Mouse (Mus musculus) thymus, postnatal 36 days (tissue): ENCODE results near the gene Etv6.

Source experiments
- DNase-seq, 2 experiments: peaks; one replicate each; pipeline ENCODE4 v3.0.0; 2022; ENCODE audit warnings: mixed read lengths in 2 of 2

Etv6 gene

DNA sequence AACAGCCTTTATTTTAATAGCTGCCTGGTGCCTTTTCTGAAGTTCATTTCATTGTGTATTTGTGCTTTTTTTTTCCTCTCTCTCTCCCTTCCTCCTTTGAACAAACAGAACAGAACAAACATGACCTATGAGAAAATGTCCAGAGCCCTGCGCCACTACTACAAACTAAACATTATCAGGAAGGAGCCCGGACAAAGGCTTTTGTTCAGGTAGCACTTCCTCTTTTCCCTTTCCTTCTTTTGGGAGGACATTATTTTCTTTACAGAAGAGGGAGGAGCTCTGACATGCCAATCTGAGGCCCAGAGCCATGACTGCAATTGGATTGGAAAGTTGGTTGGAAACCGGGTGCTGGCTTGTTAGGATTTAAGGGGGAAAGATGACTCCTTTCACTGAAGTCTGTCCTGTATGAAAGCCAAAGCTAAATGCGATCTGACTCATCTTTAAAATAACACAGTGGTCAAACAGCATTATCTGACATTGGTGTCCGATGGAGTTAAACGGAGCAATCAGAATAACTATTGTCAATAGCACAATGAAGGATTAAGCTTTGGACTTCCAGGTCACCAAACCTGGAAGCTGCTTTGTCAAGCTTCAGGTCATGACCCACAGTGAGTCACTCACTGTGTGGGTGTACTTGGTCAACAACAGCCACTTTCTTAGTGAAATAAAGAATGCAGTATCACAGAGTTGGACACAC lies 227.6 kb downstream of the Etv6 start:
- no peak for DNase-seq

DNA sequence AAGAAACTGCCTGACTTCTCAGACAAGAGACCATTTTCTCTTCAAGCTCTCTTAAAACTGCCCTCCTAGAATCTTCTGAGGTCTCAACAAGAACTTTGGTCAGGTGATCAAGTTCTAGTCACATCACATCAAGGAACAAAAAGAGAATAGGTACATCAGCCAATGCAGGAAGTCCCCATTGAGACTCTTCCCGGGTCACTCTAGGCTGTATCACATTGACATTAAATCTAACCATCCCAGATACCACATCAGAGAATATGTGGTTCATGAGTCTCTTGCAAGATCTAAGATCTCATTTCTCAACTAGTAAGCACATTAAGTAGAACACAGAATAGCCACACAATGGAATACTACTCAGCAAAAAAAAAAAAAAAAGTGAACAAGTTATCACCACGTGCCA lies 238.4 kb downstream of the Etv6 start:
- DNase-seq = no peak

DNA sequence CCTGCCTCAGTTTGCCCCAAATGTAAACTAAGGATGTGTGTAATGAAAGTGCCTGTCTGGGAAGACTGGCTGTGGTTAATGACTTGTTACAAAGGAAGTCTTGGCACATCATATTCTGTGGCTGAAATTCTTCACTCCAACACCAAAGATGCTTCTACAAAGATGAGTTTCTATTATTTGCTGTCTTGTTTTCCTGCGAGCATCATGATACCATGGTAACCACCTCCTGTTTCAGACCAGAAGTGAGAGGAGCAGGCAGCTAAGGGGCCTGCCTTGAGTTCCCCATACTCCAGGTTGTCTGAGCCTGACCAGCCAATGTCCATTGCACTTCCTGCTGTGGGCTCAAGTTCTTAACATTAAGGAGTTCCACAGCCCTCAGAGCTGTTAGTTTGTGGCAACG lies 241.5 kb downstream of the Etv6 start:
- DNase-seq = no peak

DNA sequence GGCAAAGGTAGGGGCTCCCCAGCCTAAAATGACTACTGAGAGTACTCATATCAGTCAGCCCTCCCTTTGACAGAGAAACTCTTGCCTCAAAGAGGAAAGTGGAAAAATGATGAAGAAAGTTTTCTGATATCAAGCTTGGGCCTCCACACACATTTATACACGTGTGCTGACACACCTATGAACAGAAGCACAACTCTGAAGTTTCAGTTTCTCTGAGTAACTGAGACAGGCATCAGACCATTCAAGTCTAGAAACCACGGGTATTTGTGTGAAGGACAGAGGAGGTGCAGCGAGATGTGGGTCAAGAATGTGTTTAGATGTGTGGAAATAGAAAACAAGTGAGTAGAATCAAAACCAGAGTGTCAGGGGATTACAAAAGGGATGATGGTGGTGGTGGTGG lies 246.6 kb downstream of the Etv6 start:
- DNase-seq = no peak

DNA sequence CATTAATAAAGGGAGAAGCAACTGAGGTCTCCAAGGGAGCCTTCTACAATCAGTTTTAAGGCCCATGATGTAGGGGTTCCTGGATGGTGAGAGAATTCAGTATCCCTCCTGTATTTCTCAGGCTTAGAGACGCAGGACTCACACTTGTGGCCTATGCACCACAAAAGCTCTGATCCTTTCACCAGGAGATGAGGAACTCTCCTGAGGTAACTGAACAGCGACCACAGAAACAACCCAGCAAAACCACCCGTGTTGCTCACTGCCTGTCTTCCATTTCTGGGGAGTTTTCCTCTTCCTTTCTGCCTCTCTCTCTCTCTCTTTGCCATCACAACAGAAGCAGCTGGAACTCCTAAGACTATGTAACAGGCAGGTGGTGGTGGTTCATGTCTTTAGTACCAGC lies 256.3 kb downstream of the Etv6 start:
- no peak for DNase-seq

DNA sequence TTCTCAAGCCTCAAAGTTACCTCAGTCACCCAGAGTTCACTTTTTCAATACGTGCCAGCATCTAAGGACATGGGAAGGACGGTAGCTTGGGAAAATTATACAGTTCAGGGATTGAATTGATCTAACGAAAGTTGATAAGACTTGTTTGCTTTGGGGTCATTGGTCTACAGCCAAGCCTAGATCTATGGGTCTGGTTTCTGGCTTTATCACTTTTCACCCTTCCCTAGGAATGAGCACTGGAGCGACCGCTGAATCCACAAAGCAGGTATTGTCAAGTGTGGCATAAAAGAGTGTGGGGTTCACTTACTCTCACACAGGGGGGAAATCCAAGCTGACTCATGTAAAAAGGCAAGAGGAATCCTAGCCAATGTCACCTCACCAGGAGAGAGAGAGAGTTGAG lies 256.9 kb downstream of the Etv6 start:
- DNase-seq = no peak

DNA sequence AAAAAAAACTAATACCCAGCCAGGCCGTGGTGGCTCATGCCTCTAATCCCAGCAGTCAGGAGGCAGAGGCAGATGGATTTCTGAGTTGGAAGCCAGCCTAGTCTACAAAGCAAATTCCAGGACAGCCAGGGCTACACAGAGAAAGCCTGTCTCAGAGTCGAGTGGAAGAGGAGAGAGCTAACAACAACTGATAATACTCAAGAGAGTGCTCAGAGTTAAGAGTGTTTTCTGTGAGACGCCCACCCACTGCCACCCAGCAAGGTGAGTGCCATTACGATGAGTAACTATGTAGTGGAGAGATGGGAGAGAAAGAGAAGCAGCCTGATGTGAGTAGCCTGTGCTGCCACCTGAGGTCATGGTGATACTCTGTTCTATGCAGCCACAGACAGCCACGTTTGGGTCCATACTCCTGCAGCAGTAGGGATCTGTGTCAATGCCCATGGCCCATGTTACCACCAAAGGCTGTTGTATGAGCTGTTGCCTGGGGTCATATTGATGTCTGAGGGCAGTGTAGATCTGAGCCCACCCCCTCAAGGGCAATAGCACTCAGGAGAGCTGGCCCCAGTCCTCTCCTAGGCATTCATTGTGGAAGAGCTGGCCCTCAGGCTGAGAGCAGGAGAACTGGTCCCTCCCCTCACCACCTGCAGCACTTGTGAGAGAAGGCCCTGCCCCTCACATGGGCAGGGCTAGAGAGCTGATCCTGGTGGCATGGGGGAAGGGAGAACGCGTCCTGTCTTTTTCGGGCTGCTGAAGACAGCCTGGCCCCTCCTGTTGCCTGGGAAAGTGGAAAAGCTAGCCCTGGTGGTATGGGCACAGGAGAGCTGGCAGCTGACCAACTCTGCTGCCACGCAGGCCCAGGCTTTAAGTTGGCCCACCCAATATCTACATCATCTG lies 258.4 kb downstream of the Etv6 start:
- DNase-seq = no peak

DNA sequence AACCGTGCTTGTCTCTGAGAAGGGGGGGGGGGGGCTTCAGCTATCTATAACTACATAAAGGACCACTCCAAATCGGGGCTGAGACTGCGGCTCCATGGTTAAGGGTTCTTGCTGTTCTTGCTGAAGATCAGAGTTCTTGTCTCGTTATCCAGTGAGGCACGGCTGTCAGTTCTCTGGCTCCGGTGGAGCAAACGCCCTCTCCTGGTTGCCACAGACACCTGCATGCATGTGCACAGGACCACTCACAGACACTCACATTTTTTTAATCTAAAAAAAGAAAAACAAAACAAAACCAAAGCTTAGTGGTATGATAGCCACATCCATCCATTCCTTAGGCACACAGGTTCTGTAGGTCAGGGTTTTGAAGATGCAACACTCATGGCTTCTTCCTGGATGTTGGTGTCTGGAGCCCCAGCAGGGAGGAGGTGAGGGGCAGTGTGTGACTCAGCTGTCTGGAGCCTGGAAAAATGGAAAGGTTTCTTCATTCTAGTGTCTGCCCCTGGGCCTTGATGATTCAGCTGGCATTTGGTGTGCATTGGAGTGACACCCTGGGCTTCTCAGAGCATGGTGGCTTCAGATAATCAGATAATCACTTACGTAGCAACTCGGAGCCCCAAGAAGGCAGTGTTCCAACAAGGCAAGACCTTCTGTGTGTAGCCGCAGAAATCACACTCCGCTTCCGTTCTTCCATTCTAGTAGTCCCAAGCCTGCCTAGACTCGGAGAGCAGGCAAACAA lies 262.6 kb downstream of the Etv6 start:
- DNase-seq = no peak

DNA sequence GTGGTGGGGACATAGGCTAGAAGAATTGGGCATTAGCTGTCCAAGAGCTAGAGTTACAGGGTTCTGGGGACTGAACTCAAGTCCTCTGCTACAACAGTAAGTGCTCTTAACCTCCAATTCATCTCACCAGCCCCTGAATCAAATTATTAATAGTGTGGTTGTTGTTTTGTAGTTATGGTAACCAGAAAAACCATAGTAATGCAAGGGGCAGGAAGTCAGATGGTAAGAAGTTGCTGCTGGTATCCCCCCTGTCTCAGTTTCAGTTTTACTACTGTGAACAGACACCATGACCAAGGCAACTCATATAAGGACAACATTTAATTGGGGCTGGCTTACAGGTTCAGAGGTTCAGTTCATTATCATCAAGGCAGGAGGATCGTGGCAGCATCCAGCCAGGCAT lies 266.5 kb downstream of the Etv6 start:
- no peak for DNase-seq

DNA sequence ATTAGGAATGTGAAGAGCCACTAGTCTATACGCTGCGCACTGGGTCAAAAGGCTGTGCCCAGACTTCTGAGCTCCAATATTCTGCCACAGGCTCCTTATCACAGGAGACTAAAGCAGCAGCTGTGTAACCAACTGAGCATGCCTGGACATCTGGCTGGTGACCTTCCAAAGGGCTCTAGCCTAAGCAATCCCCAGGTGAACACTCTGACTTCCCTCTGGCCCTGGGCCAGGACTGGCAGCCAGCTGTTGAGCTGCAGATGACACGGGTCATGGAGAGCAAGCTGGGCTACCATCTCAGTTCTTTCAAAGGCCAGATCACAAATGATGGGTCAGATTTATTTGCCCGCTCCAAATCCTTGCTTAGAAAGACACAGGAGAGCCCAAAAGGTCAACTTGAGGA lies 275.8 kb downstream of the Etv6 start:
- no peak for DNase-seq

DNA sequence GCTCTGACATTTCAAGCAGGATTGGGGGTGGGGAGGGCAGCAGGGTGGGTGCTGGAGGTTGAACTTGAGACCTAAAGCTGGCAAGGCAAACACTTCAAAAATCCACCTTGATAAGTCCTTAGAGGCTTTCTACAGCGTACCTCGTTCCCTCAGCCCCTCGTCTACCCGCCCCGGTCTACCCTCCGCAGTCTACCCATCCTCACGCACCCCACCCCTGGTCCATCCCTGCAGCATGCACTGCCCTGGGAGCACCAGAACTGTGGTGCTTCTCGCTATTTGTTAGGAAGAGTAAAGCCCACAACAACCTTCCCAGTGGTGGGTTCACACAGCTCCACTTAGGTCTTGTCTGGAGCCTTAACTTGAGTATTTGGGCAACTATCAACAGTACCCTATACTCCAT lies 277.1 kb downstream of the Etv6 start:
- DNase-seq = no peak

DNA sequence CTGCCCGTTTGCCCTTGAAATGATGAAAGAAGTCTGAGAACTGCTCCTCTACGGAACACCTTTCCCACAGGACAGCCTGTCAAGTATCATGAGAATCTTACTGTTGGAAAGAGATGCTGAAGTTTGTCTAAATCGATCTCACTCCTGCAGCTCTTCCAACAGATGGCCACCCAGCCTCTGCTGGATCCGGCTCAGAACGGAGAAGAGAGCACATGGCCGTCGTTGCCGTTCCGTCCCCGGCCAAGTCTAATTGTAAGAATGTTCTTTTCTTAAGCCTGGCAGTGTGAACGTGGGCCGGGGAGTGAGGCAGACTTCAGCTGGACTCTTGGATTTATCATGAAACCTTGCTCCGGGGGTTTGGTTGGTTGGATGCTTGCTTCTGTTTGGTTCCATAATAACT lies 281.9 kb downstream of the Etv6 start:
- no peak for DNase-seq
